ENCODE assay signal across 17 mouse cellular contexts in the genomic region with DNA sequence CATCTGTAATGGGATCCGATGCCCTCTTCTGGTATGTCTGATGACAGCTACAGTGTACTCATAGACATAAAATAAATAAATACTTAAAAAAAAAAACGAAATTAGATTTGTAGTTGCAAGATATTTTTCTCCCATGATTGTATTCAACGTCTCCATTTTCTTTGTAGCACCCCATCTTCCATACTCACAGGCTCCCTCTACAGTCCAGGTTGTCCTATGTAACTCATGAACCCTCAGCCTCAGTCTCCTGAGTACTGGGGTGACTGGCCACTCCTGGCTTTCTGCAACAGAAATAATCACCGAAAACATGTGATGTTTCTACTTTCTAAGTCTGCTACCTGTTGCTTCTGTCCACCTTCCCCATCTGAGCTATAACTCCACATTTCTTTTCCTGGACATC. TPM values are rescaled to one million over a fixed set of nuclear protein-coding genes. Genes with fewer than 3 reads are reported as not detected.
DNase-seq lines count a peak whose midpoint lies in the region; ATAC-seq and TF ChIP-seq lines count a peak whose summit lies in the region.
"Had no signal": no experiment of that assay in that cellular context is flagged by ENCODE, and none has a peak within 500 bp of the region (broad histone marks: within the 10 kb centered on the region; RNA-seq: fewer than 3 reads in every experiment).

No protein-coding gene starts in this region.

- no peak for TF ChIP-seq POLR2A in MEL (IDR thresholded peaks at IDR 0.05; ENCODE audit: control insufficient read depth in 1 of 2, insufficient read depth in 1 of 2, low read depth in 1 of 2, low read length in 2 of 2, poor library complexity in 1 of 2)

- H3K4me3 ChIP-seq in intestine, postnatal 0 days (ENCODE audit: low read depth, low read length), result no peak overlapping the region
- no peak overlapping the region for H3K4me3 ChIP-seq in intestine, embryonic 16.5 days (ENCODE audit: low read length)
- no peak overlapping the region for H3K4me3 ChIP-seq in MEL (ENCODE audit: control insufficient read depth in 1 of 2, insufficient read depth in 1 of 2, low read depth in 2 of 2, low read length in 2 of 2)
- H3K4me3 ChIP-seq: midbrain, embryonic 15.5 days; neural tube, embryonic 12.5 days had no signal

- DNase-seq in lung, postnatal 14 days, result peak; percentile 14
- DNase-seq in lung, postnatal 25 days (ENCODE audit: low spot score), result no peak
- DNase-seq in MEL (ENCODE audit: low read depth, low spot score), result peak; percentile 50
- peak; percentile 51 for DNase-seq in splenic B cell, adult 2 months (ENCODE audit: low read depth, low spot score)
- DNase-seq in urinary bladder, postnatal 25 days (ENCODE audit: low spot score), result no peak
- DNase-seq: adrenal gland, adult 2 months; cerebellum, adult 9-11 months; gastrocnemius, postnatal 14 days; kidney, adult 9 months; left cerebral cortex, postnatal 4 days; right cerebral cortex, postnatal 4 days had no signal

- H3K27me3 ChIP-seq in intestine, postnatal 0 days (replicated peaks; ENCODE audit: control insufficient read depth, insufficient read depth, low read length), result no peaks in the 10 kb centered on the region
- no peaks in the 10 kb centered on the region for H3K27me3 ChIP-seq in intestine, embryonic 16.5 days (replicated peaks; ENCODE audit: control insufficient read depth, insufficient read depth, low read length)
- no peaks in the 10 kb centered on the region for H3K27me3 ChIP-seq in MEL (ENCODE audit: control insufficient read depth in 1 of 2, insufficient read depth in 2 of 2, low read length in 2 of 2)
- no peaks in the 10 kb centered on the region; the same call in 1 of the 2 replicates for H3K27me3 ChIP-seq in splenic B cell, adult 2 months (ENCODE audit: control insufficient read depth, insufficient read depth, low read length, poor library complexity, severe bottlenecking)

- H3K9ac ChIP-seq in intestine, postnatal 0 days (ENCODE audit: low read depth, low read length), result no peak overlapping the region
- H3K9ac ChIP-seq in intestine, embryonic 16.5 days (ENCODE audit: low read depth, low read length), result no peak overlapping the region
- no peak overlapping the region for H3K9ac ChIP-seq in MEL (ENCODE audit: control insufficient read depth, low read depth, low read length, poor library complexity, severe bottlenecking)
- H3K9ac ChIP-seq: hindbrain, embryonic 13.5 days; midbrain, embryonic 15.5 days; neural tube, embryonic 12.5 days had no signal

- no peak for TF ChIP-seq EP300 in MEL (IDR thresholded peaks at IDR 0.05; ENCODE audit: low read depth in 1 of 2, low read length in 2 of 2)

- H3K4me2 ChIP-seq in intestine, postnatal 0 days (replicated peaks; ENCODE audit: low read depth), result no peak overlapping the region
- H3K4me2 ChIP-seq in intestine, embryonic 16.5 days (ENCODE audit: low read depth, low read length), result no peak overlapping the region
- H3K4me2 ChIP-seq: hindbrain, embryonic 13.5 days; midbrain, embryonic 15.5 days had no signal

- H3K27ac ChIP-seq in intestine, postnatal 0 days (ENCODE audit: low read depth, low read length), result no peak overlapping the region
- no peak overlapping the region for H3K27ac ChIP-seq in intestine, embryonic 16.5 days (ENCODE audit: low read length)
- no peak overlapping the region for H3K27ac ChIP-seq in MEL (ENCODE audit: control insufficient read depth, low read depth, low read length)
- H3K27ac ChIP-seq: hindbrain, embryonic 13.5 days; macrophage; midbrain, embryonic 15.5 days; neural tube, embryonic 12.5 days had no signal

- H3K4me1 ChIP-seq in intestine, postnatal 0 days (replicated peaks; ENCODE audit: control insufficient read depth, insufficient read depth, low read length), result peaks cover 4% of the 10 kb centered on the region; the same call in 1 of the 2 replicates
- peaks cover 25% of the 10 kb centered on the region for H3K4me1 ChIP-seq in intestine, embryonic 16.5 days (ENCODE audit: control insufficient read depth, insufficient read depth, low read length)
- H3K4me1 ChIP-seq in MEL (ENCODE audit: control insufficient read depth in 1 of 2, insufficient read depth in 2 of 2, low read length in 2 of 2), result peaks cover 4 to 5% of the 10 kb centered on the region in 2 experiments; a peak in 2 of 4 replicates

- no peaks in the 10 kb centered on the region for H3K36me3 ChIP-seq in intestine, postnatal 0 days (ENCODE audit: control insufficient read depth, insufficient read depth)
- no peaks in the 10 kb centered on the region for H3K36me3 ChIP-seq in intestine, embryonic 16.5 days (ENCODE audit: control insufficient read depth, insufficient read depth, low read length)
- H3K36me3 ChIP-seq in MEL (ENCODE audit: control insufficient read depth in 1 of 2, insufficient read depth in 2 of 2, low read length in 2 of 2), result no peaks in the 10 kb centered on the region
- H3K36me3 ChIP-seq in splenic B cell, adult 2 months (ENCODE audit: control insufficient read depth, insufficient read depth, low read length, poor library complexity, severe bottlenecking), result no peaks in the 10 kb centered on the region
- H3K36me3 ChIP-seq: hindbrain, embryonic 13.5 days; midbrain, embryonic 15.5 days; neural tube, embryonic 12.5 days had no signal

- TF ChIP-seq CTCF in intestine, postnatal 0 days (IDR thresholded peaks at IDR 0.05; ENCODE audit: low read depth), result peak; percentile 52
- peak in 2 of 3 experiments; percentile 13 to 38; a peak in 3 of 6 replicates for TF ChIP-seq CTCF in MEL (IDR thresholded peaks at IDR 0.05 in 2 of 3, conservative IDR thresholded peaks at IDR 0.05 in 1 of 3; ENCODE audit: control insufficient read depth in 1 of 3, insufficient read depth in 1 of 3, low read depth in 2 of 3, low read length in 3 of 3, poor library complexity in 1 of 3, severe bottlenecking in 1 of 3)

- ATAC-seq in intestine, postnatal 0 days, result no peak
- no peak for ATAC-seq in intestine, embryonic 16.5 days
- ATAC-seq: midbrain, embryonic 15.5 days had no signal

- no peaks in the 10 kb centered on the region for H3K9me3 ChIP-seq in intestine, postnatal 0 days (ENCODE audit: control insufficient read depth)
- H3K9me3 ChIP-seq in intestine, embryonic 16.5 days (ENCODE audit: control insufficient read depth, low read length), result no peaks in the 10 kb centered on the region
- H3K9me3 ChIP-seq in MEL (replicated peaks; ENCODE audit: insufficient read depth, low read length), result no peaks in the 10 kb centered on the region
- H3K9me3 ChIP-seq: hindbrain, embryonic 13.5 days; midbrain, embryonic 15.5 days; neural tube, embryonic 12.5 days had no signal

- 73% methylated on average over 4 of the region's 4 CpGs for WGBS in intestine, postnatal 0 days
- WGBS in intestine, embryonic 16.5 days, result 71% methylated on average over 4 of the region's 4 CpGs

- no peak; the same call in 1 of the 2 replicates for TF ChIP-seq RAD21 in MEL (IDR thresholded peaks at IDR 0.05; ENCODE audit: low read depth, low read length)

- H3K79me2 ChIP-seq in MEL (ENCODE audit: control insufficient read depth, insufficient read depth, low read length, poor library complexity), result peaks cover 3% of the 10 kb centered on the region; the same call in 1 of the 2 replicates

TF ChIP-seq in MEL, 35 proteins besides CTCF, POLR2A, EP300 and RAD21:
- peak; percentile 19; the same call in 1 of the 2 replicates for TF ChIP-seq SMC3 (IDR thresholded peaks at IDR 0.05; ENCODE audit: low read depth, low read length)
- TF ChIP-seq MAX (IDR thresholded peaks at IDR 0.05; ENCODE audit: low read length), result no peak
TF ChIP-seq in MEL: peak in this region for 1.

RNA-seq across cellular contexts. Expression of a gene that starts 1.0 kb away (rescaled TPM):
- polyA plus RNA-seq in intestine, postnatal 0 days (2015; fragmentation: Nextera tagmentation; extraction: Ambion mirVana), result 14.8 and 14.9 TPM in 2 replicates
- polyA plus RNA-seq in intestine, embryonic 16.5 days (2015; fragmentation: Nextera tagmentation; extraction: Ambion mirVana), result 8.5 and 9.7 TPM in 2 replicates
- 13.1 and 16.0 TPM in 2 replicates for total RNA-seq in MEL (2012; rRNA removed)
- 10 to 100 TPM in 1 of 2 experiments, not detected in 1; 27.3 TPM for polyA plus RNA-seq in MEL (2012; ENCODE audit: insufficient read depth in 1 of 2, insufficient read length in 2 of 2, low read depth in 1 of 2, low replicate concordance in 2 of 2, missing spikeins in 1 of 2)

RNA-seq across cellular contexts. Expression of a gene that starts 15.8 kb away (rescaled TPM):
- 1.9 and 2.1 TPM in 2 replicates for polyA plus RNA-seq in intestine, postnatal 0 days (2015; fragmentation: Nextera tagmentation; extraction: Ambion mirVana)
- polyA plus RNA-seq in intestine, embryonic 16.5 days (2015; fragmentation: Nextera tagmentation; extraction: Ambion mirVana), result 8.0 and 9.7 TPM in 2 replicates
- total RNA-seq in MEL (2012; rRNA removed), result 31.2 and 33.9 TPM in 2 replicates
- polyA plus RNA-seq in MEL (2012; ENCODE audit: insufficient read depth in 1 of 2, insufficient read length in 2 of 2, low read depth in 1 of 2, low replicate concordance in 2 of 2, missing spikeins in 1 of 2), result 10 to 100 TPM in 1 of 2 experiments, not detected in 1; 29.6 TPM
- total RNA-seq: gastrocnemius, postnatal 14 days had no signal
- polyA plus RNA-seq: macrophage had no signal

RNA-seq across cellular contexts. Expression of a gene that starts 21.7 kb away (rescaled TPM):
- 10.3 and 13.6 TPM in 2 replicates for polyA plus RNA-seq in intestine, postnatal 0 days (2015; fragmentation: Nextera tagmentation; extraction: Ambion mirVana)
- polyA plus RNA-seq in intestine, embryonic 16.5 days (2015; fragmentation: Nextera tagmentation; extraction: Ambion mirVana), result 11.3 and 14.0 TPM in 2 replicates
- 10.5 and 11.3 TPM in 2 replicates for total RNA-seq in MEL (2012; rRNA removed)
- 10 to 100 TPM in 1 of 2 experiments, not detected in 1; 11.3 TPM for polyA plus RNA-seq in MEL (2012; ENCODE audit: insufficient read depth in 1 of 2, insufficient read length in 2 of 2, low read depth in 1 of 2, low replicate concordance in 2 of 2, missing spikeins in 1 of 2)

RNA-seq across cellular contexts. Expression of a gene that starts 31.0 kb away (rescaled TPM):
- 4.8 and 5.8 TPM in 2 replicates for polyA plus RNA-seq in intestine, postnatal 0 days (2015; fragmentation: Nextera tagmentation; extraction: Ambion mirVana)
- 11.3 and 11.9 TPM in 2 replicates for polyA plus RNA-seq in intestine, embryonic 16.5 days (2015; fragmentation: Nextera tagmentation; extraction: Ambion mirVana)
- 1.5 and 1.9 TPM in 2 replicates for total RNA-seq in MEL (2012; rRNA removed)
- 1 to 10 TPM in 1 of 2 experiments, not detected in 1; 9.5 TPM for polyA plus RNA-seq in MEL (2012; ENCODE audit: insufficient read depth in 1 of 2, insufficient read length in 2 of 2, low read depth in 1 of 2, low replicate concordance in 2 of 2, missing spikeins in 1 of 2)

Comparison
In these comparisons a context has a peak if more than half of its experiments do, and no peak if none do; other contexts are left out.
1. DNase-seq: peak in lung, postnatal 14 days (single experiment), MEL (single experiment) and splenic B cell, adult 2 months (single experiment); none in lung, postnatal 25 days (single experiment) and urinary bladder, postnatal 25 days (single experiment).